Mouse (Mus musculus): ENCODE data around the gene Gm28048.

DNA sequence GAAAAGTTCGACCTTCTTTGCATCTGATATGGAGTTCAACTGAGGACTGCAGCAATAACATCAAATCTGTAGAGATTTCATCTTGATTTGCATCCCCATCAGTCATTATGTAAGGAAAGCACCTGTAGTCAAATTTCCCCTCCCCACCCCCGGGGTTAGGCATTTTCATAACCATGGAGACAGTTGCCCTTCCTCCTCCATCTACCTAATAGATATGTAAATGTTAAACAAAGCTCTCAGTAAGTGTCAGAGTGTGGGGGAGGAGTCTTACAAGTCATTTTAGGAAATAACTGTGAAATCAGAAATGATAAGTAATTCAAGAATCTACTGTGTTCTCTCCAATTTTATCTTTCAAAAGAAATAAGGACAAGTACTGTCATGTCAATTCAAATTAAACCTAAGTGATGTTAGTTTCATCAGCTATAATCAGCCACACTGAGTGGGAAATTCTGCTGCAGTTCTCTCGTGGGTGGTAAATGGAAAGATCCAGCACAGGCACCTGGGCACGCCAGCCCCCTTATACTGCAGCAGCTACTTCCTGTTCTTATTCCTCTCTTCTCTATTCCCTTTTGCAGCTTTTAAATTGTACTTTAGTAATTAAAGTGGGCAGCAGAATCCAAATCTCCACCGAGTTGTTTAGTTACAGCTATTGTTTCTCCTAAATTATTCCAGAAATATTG lies 45.3 kb downstream of the Gm28048 start:
- TF ChIP-seq CTCF (IDR thresholded peaks at IDR 0.05; ENCODE audit: low read depth) (no peak), EP300 (optimal IDR thresholded peaks at IDR 0.05) (no peak)
